Mouse (Mus musculus): ENCODE data around the gene Zfp580. TPM values are rescaled to one million over a fixed set of nuclear protein-coding genes. Genes with fewer than 3 reads are reported as not detected.

Zfp580 gene
- polyA plus RNA-seq, 1 experiment, result not detected

DNA sequence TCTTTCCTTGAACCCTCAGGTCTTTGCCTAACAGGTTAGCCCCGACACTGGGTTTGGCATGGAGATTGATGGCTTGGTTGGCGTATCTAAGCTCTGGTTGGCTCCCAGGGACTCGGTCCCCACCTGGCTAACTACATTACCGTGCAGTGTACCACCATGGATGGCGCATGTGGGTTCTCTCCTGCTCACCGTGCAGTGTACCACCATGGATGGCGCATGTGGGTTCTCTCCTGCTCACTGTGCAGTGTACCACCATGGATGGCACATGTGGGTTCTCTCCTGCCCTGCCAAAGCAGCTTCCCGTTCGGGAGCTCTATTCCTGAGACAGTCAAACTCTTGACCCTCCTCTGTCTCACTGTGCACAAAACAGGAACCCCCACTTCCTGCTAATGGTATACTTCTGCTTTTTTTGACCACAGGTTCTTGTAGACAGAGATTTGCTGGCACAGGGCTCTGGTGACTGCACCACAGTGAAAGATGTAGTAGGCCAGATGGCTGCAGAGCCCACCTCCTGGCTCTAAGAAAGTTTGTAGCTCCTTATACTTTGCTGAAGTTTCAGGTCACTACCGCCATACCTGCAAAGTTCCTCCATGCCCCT lies 49.8 kb downstream of the Zfp580 start:
- TF ChIP-seq CTCF (IDR thresholded peaks at IDR 0.05; ENCODE audit: insufficient read depth, low read depth, low read length), result no peak
- no peak for TF ChIP-seq POLR2A (IDR thresholded peaks at IDR 0.05; ENCODE audit: insufficient read depth, low read depth, low read length)
- Histone ChIP-seq H3K4me3 (ENCODE audit: insufficient read depth, low read depth, low read length) (no peak overlapping the region), H3K4me1 (ENCODE audit: control insufficient read depth, insufficient read depth, low read length) (no peaks in the 10 kb centered on the region), H3K27ac (ENCODE audit: insufficient read depth, low read depth, low read length) (no peak overlapping the region)
- 93% methylated on average over 10 of the region's 10 CpGs for WGBS

DNA sequence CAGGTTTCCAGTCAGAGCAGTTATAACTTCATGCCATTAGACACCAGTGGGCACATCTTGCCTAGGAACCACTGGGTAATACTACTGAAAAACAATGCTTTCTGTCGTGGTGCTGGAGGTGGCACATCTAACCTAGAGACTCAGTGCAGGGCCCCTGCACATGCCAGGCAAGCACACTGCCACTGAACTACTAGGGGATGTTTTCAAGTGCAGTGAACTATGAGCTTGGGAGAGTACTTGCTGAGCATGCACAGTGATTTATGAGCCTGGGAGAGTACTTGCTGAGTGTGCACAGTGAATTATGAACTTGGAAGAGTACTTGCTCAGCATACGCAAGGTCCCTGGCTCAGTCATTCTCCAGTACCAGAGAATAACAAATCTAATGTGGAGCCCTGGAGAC lies 51.2 kb downstream of the Zfp580 start:
- TF ChIP-seq CTCF (IDR thresholded peaks at IDR 0.05; ENCODE audit: insufficient read depth, low read depth, low read length) (no peak), POLR2A (IDR thresholded peaks at IDR 0.05; ENCODE audit: insufficient read depth, low read depth, low read length) (no peak)
- no peak overlapping the region for H3K4me3 ChIP-seq (ENCODE audit: insufficient read depth, low read depth, low read length)
- no peak overlapping the region for H3K27ac ChIP-seq (ENCODE audit: insufficient read depth, low read depth, low read length)
- no peaks in the 10 kb centered on the region for H3K4me1 ChIP-seq (ENCODE audit: control insufficient read depth, insufficient read depth, low read length)
- 81% methylated on average over 2 of the region's 2 CpGs for WGBS

Other genes starting within 250 kb of the Zfp580 start
- gene Ube2s, start 238.9 kb upstream of the Zfp580 start, polyA plus RNA-seq (2012; ENCODE audit: insufficient read depth, insufficient read length, low replicate concordance, missing spikeins), result not detected in 2 replicates
- gene Shisa7, start 206.8 kb upstream of the Zfp580 start, polyA plus RNA-seq (2012; ENCODE audit: insufficient read depth, insufficient read length, low replicate concordance, missing spikeins), result 146 TPM in 1 of 2 replicates, not detected in the other
- gene Isoc2b, start 181.3 kb upstream of the Zfp580 start, polyA plus RNA-seq (2012; ENCODE audit: insufficient read depth, insufficient read length, low replicate concordance, missing spikeins), result not detected in 2 replicates
- not detected in 2 replicates for gene Isoc2a, start 174.4 kb upstream of the Zfp580 start, polyA plus RNA-seq (2012; ENCODE audit: insufficient read depth, insufficient read length, low replicate concordance, missing spikeins)
- not detected in 2 replicates for gene Gm36210, start 145.0 kb upstream of the Zfp580 start, polyA plus RNA-seq (2012; ENCODE audit: insufficient read depth, insufficient read length, low replicate concordance, missing spikeins)
- gene Zfp628, start 136.3 kb upstream of the Zfp580 start, polyA plus RNA-seq (2012; ENCODE audit: insufficient read depth, insufficient read length, low replicate concordance, missing spikeins), result not detected in 2 replicates
- gene Nat14, start 129.5 kb upstream of the Zfp580 start, polyA plus RNA-seq (2012; ENCODE audit: insufficient read depth, insufficient read length, low replicate concordance, missing spikeins), result not detected in 2 replicates
- not detected in 2 replicates for gene Ssc5d, start 125.8 kb upstream of the Zfp580 start, polyA plus RNA-seq (2012; ENCODE audit: insufficient read depth, insufficient read length, low replicate concordance, missing spikeins)
- not detected in 2 replicates for gene Sbk2, start 87.1 kb upstream of the Zfp580 start, polyA plus RNA-seq (2012; ENCODE audit: insufficient read depth, insufficient read length, low replicate concordance, missing spikeins)
- not detected in 2 replicates for gene Sbk3, start 80.4 kb upstream of the Zfp580 start, polyA plus RNA-seq (2012; ENCODE audit: insufficient read depth, insufficient read length, low replicate concordance, missing spikeins)
- not detected in 2 replicates for gene Zfp579, start 55.4 kb upstream of the Zfp580 start, polyA plus RNA-seq (2012; ENCODE audit: insufficient read depth, insufficient read length, low replicate concordance, missing spikeins)
- gene Zfp524, start 37.1 kb upstream of the Zfp580 start, polyA plus RNA-seq (2012; ENCODE audit: insufficient read depth, insufficient read length, low replicate concordance, missing spikeins), result not detected in 2 replicates
- not detected in 2 replicates for gene Fiz1, start 36.8 kb upstream of the Zfp580 start, polyA plus RNA-seq (2012; ENCODE audit: insufficient read depth, insufficient read length, low replicate concordance, missing spikeins)
- gene Gm44973, start 36.0 kb upstream of the Zfp580 start, polyA plus RNA-seq (2012; ENCODE audit: insufficient read depth, insufficient read length, low replicate concordance, missing spikeins), result not detected in 2 replicates
- not detected in 2 replicates for gene Zfp865, start 31.2 kb upstream of the Zfp580 start, polyA plus RNA-seq (2012; ENCODE audit: insufficient read depth, insufficient read length, low replicate concordance, missing spikeins)
- gene Ccdc106, start 31.0 kb upstream of the Zfp580 start, polyA plus RNA-seq (2012; ENCODE audit: insufficient read depth, insufficient read length, low replicate concordance, missing spikeins), result not detected in 2 replicates
- not detected in 2 replicates for gene 4632433K11Rik, start 17.4 kb upstream of the Zfp580 start, polyA plus RNA-seq (2012; ENCODE audit: insufficient read depth, insufficient read length, low replicate concordance, missing spikeins)
- gene Zfp784, start 13.1 kb upstream of the Zfp580 start, polyA plus RNA-seq (2012; ENCODE audit: insufficient read depth, insufficient read length, low replicate concordance, missing spikeins), result not detected in 2 replicates
- 837 TPM in 1 of 2 replicates, not detected in the other for gene U2af2, start 10.6 kb downstream of the Zfp580 start, polyA plus RNA-seq (2012; ENCODE audit: insufficient read depth, insufficient read length, low replicate concordance, missing spikeins)
- not detected in 2 replicates for gene Epn1, start 28.7 kb downstream of the Zfp580 start, polyA plus RNA-seq (2012; ENCODE audit: insufficient read depth, insufficient read length, low replicate concordance, missing spikeins)
- gene Rfpl4, start 65.4 kb downstream of the Zfp580 start, polyA plus RNA-seq (2012; ENCODE audit: insufficient read depth, insufficient read length, low replicate concordance, missing spikeins), result not detected in 2 replicates
- not detected in 2 replicates for gene Rasl2-9, start 74.4 kb downstream of the Zfp580 start, polyA plus RNA-seq (2012; ENCODE audit: insufficient read depth, insufficient read length, low replicate concordance, missing spikeins)
- gene Vmn1r55, start 98.1 kb downstream of the Zfp580 start, polyA plus RNA-seq (2012; ENCODE audit: insufficient read depth, insufficient read length, low replicate concordance, missing spikeins), result not detected in 2 replicates
- gene Vmn1r56, start 145.2 kb downstream of the Zfp580 start, polyA plus RNA-seq (2012; ENCODE audit: insufficient read depth, insufficient read length, low replicate concordance, missing spikeins), result not detected in 2 replicates
- gene Vmn1r57, start 167.0 kb downstream of the Zfp580 start, polyA plus RNA-seq (2012; ENCODE audit: insufficient read depth, insufficient read length, low replicate concordance, missing spikeins), result not detected in 2 replicates

All from olfactory bulb, adult 2 months (tissue).